Mouse (Mus musculus) NIH3T3 (cell line): ENCODE results near the gene Cinp.

Experiments used
- DNase-seq: peaks from one replicate; pipeline ENCODE4 v3.0.0-alpha.2; 2012; ENCODE audit warnings: low read depth

Gene Cinp

GRCm38 (mm10) chr12:110835182-110835581, 53.8 kb downstream of the Cinp start:
- DNase-seq = no peak

DNA sequence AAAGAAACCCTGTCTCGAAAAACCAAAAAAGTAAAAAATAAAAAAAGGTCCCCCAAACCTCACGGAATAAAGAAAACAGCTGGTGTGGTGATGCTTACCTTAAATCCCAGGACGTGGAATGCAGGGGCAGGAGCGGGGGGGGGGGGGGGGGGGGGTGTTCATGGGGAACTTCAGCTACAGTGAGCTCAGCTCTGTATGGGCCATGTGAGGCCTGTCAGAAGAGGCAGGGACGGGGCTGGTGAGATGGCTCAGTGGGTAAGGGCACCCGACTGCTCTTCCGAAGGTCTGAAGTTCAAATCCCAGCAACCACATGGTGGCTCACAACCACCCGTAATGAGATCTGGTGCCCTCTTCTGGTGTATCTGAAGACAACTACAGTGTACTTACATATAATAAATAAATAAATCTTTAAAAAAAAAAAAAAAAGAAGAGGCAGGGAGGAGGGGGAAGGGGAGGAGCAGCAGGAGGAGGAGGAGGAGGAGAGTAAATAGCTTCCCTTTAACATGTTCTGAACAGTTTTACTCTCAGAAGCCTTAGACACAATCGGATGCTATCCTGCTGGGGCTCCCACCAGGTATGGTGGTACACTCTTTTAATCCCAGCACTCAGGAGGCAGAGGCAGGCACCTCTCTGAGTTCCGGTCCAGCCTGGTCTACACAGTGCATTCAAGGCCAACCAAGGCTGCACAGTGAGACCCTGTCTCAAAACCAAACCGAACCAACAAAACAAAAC, 58.5 kb downstream of the Cinp start:
- no peak for DNase-seq

GRCm38 (mm10) chr12:110828908-110829307, 60.0 kb downstream of the Cinp start:
- no peak for DNase-seq
